Mouse (Mus musculus) spleen, postnatal 4 days (tissue): ENCODE measurements around the gene Rinl.
A peak's percentile ranks its signal among the peaks of the same experiment; 100 is the strongest.

Experiments used
- DNase-seq, 2 experiments: peaks; one replicate each; pipeline ENCODE4 v3.0.0; 2022; ENCODE audit warnings: low spot score in 2 of 2

Rinl gene

DNA sequence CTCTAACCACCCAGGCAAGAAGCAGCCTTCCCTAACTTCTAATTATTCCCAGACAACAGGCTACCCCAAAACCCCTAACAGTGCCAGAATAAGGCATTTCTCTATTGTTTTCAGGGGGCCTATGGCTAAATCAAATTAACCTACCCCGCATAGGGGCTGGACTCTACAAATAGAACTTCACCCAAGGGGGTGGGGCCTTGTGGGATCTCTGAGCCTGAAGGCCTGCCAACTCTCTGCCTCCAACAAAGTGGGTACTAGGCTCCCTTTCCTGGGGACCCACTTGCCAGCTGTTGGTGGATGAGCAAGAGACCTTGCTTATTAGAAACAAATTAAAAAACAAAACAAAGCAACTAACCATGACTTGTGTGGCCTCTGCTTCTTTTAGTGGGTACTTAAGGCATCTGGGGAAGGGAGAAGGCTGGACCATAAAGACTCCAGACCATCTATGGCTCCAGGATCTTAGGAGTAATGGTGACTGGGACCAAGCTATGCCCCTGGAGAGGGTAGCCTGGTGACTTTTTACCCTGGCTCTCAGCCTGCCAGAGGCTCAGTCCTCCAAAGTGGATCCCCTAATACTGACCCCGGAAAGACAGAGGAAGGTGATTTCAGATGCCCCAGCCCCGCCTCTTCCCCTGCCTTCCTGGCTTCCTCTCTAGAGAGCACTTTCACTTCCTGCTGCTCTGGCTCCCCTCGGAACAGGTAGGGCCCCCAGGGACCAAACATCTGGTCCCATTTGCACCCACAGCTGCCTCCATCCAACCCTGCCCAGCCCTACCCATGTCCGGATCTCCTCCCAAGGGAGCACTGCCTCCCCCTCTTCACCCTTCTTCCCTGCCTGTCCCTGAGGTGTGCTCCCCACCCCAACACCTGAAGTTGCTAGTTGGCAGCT lies at the start of gene Rinl:
Rinl (plus strand) TSS at position 663 of the 889 bp plus-strand sequence.
- DNase-seq = peak; percentile 71 to 82

DNA sequence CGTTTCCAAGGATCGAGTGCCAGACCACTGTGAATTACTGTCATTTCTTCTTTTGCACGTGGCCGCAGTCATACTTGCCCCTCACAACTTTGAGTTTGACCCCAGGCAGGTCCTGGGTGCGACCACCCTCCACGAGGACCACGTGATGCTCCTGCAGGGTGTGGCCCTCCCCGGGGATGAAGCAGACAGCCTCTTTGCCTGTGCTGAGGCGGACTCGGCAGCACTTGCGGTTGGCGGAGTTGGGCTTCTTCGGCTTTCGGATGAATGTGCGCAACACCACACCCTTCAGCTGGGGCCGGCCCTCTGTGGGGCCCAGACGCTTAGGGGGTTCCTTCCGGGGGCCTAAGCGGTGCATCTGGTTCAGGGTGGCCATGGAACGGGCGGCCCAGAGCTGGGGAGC lies 48.9 kb upstream of the Rinl start:
- no peak for DNase-seq

DNA sequence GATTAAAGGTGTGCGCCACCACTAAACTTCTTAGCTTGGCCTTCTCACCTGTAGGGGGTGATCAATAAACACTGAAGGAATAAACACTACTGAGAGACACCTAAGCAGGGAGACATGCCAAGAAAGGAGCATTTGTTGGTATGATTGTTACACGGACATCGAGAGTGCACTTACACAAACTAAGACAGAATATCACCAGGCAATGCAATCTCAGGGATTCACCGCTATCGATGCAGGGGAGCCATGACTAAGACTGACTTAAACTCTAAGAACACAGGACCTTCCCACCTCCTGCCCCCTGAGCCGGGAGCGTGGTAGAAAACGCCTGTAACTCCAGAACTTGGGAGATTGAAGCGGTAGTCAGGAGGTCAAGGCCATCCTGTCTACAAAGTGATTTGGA lies 47.8 kb upstream of the Rinl start:
- DNase-seq = no peak

DNA sequence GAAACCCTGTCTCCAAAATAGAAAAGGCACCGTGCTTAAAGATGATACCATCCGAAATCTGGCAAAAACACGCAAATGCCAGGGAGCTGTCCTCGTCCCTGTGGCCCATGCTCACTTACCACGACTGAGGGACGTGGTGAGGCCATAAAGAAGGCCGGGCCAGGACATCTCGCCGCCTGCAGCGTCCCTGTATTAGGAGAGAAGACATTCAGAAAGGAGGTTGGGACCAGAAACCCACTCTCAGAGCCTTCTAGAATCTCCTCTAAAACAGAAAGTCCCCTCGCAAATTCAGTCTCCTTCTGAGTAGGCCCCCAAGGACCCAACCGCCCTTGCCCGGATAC lies 47.4 kb upstream of the Rinl start:
- DNase-seq = no peak

DNA sequence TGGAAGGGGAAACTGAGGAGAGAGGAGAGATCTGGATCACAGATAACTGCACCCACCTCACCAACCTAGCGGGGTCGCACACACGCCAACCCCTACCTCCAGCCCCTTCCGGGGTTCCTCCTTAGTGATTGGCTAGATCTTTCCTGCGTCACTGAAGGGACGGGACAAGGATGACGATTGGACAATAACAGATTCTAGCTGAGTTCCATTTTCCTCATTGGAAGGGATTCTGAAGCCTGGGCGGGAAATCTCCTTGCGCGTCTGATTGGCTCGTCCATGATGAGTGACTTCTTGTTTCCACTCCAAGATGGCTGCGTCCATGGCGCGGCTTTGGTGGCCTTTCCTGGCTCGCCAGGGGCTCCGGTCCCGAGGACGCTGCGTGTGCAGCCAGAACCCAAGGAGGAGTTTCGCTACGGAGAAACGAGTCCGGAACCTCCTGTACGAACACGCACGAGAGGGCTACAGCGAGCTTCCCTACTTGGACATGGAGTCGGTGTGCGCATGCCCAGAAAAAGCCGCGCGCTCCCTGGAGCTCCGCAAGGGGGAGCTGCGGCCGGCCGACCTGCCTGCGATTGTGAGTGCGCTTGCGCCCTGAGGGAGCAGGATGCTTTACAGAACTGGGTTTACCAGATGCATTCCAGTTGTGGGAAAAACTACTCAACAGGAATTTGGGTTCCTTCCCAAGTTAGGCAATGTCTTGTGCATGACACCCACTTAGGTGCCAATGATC lies 46.9 kb upstream of the Rinl start, which contains the start of the genes Mrps12 and Sars2:
Mrps12 (minus strand) TSS at position 112 of the 730 bp plus-strand sequence.
Sars2 (plus strand) TSS at position 284 of the 730 bp plus-strand sequence.
- peak; percentile 92 to 98 for DNase-seq

DNA sequence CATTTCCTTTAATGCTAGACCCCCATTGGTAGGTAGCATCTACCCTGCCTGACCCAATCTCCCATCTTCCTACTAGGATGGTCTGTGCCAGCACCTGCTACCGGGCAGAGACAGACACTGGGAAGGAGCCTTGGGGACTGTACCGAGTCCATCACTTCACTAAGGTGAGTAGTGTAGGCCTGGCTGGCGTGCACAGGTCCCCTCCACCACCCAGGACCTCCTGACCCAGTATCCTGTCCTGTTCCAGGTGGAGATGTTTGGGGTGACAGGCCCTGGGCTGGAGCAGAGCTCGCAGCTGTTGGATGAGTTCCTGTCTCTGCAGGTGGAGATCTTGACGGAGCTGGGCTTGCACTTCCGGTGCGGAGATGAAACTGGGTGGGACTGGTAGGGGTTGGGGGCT lies 38.8 kb upstream of the Rinl start:
- DNase-seq = no peak

DNA sequence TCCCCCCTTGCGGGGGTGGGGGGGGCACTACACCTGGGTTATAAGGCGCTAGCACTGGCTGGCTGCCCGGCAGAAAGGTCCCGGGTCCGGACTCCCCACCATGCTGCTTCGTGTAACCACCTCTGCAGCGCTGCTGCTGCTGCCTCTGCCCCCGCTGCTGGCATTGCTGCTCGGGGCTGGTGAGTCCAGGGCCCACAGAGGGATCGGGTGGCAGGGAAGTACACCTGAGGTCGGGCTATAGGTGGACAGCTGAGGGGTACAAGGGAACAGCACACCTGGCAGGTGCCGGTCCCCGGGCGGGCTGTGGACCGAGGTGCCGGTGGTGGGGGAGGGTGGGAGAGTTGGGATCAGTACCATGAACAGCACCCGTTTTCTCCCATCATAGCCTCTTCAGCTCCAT lies 32.7 kb upstream of the Rinl start, which contains the start of gene Ccer2:
Ccer2 (plus strand) TSS at position 96 of the 400 bp plus-strand sequence.
- DNase-seq = no peak

DNA sequence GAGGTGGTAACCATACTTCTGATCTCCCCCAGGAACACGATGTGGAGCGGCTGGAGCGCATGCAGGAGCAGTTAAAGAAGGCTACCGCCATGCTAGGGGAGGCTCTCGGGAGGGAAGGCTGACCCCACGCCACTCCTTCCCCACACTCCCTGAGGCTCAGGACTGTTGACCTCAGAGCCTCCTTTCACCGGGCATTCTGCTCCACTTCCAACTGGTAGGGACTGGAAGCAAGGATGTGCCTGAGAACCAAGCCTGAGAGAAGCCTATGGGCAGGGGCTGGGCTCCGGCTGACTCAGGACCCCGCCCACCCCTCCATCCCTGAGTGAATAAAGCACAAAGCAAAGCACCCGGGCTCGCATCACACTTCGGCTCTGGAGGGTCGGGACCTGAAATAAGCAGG lies 30.1 kb upstream of the Rinl start:
- no peak for DNase-seq

DNA sequence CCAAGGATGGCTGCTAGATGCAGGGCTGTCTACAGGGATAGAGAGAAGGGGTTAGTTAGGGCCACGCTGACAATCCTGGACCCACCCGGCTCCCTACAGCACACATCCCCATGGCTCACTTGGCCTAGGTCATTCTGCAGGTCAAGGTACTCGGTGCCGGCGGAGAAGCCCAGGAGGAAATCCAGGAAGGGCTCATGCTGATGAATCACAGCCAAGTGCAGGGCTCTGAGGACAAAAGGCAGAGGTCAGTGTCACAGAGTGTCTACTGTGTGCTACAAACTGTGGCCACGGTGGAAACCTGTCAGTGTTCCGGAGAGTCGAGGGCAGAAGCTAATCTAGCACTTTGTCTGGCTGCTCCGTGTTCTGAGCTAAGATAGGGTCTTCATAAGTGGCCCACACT lies 26.9 kb upstream of the Rinl start:
- DNase-seq = no peak

DNA sequence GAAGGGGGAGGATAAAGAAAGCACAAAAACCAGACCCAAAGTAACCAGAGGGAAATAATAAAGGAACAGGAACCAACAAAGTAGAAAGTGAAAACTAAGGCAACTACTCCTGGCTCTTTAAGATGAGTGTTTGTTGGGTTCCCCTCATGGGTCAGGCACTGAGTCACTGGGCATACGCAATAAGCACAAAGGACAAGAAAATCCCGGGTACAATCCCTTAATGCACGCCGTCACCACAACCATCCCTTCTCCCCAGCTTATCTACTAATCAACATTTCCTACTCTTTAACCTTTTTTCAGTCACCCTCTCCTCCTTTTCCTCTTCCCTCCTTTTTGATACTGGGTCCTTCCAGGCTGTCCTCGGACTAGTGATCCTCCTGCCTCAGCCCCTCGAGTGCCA lies 23.6 kb upstream of the Rinl start:
- DNase-seq = no peak

DNA sequence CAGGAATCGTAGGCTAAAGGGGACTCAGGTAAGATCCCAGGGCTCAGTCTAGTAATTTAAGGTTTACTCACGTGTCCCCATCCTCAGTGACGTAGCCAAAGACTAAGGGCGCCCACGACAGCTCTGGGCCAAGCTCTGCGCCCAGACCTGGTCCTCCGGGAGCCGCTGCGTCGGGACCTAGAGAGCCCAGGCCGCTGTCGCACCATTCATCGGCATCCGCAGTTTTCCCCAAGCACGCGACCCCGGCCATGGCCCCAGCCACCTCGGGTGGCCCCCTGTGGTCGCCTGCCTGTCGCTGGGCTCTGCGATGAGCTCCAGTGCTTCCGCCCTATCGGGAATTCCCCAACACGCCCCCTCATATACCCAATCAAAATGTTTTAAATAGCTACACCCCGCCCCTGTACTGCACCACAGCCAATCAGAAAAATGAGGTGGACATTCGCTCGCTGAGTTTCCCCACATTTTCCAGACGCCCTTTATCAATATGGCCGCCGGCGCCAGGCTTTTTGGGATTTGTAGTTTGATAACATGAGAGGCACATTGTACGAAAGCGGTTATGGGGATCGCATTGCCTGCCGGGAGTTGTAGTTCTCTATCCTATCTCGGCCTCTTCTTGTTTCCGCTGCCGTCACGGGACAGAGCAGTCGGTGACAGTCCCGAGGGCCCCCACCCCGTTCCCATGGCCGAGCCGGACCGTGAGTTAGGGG lies 22.4 kb upstream of the Rinl start, which contains the start of gene Sirt2:
Sirt2 (plus strand) TSS at position 563 of the 707 bp plus-strand sequence.
- DNase-seq = peak; percentile 94 to 95

DNA sequence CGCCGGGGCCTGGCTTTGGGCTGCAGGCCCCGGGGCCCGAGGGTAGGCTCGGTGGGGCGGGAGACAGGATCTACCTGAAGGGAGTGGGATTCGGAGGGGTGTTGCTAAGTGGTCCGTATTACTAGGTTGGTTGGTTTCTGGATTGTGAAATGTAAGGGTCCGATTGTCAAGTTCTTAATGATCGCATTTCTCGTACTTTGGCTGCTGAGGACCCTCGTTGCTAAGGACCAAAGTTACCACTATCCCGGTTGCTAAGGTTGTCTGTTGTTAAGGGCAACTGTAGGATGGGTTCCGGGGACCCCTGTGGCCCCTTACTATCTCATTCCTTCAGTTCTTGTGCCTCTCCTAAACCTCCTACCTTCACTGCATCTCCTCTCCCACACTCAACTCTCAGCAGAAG lies 21.9 kb upstream of the Rinl start:
- no peak for DNase-seq

DNA sequence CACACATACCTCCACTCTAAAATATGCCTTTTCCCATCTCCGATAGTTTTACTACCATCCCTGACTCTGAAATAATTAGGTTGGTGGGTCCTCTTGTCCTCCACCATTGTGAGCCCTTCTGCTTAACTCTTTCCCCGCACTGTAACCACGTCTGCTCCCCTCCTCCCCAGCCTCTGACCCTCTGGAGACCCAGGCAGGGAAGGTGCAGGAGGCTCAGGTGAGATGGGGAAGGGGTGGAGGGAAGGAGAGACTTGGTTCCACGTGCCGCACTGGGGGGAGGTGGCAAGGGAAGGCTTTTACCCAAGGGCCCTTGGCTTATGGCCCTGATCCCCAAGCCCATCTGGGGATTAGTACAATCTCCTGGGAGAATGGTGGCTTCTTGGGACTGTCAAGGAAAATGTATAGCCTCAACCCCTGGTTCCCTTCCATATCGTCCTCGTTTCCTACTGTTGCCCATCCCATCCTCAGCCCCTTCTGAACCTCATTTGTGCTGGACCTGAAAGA lies 21.3 kb upstream of the Rinl start, which contains the start of gene Nfkbib:
Nfkbib (minus strand) TSS at position 51 of the 504 bp plus-strand sequence.
- no peak for DNase-seq

DNA sequence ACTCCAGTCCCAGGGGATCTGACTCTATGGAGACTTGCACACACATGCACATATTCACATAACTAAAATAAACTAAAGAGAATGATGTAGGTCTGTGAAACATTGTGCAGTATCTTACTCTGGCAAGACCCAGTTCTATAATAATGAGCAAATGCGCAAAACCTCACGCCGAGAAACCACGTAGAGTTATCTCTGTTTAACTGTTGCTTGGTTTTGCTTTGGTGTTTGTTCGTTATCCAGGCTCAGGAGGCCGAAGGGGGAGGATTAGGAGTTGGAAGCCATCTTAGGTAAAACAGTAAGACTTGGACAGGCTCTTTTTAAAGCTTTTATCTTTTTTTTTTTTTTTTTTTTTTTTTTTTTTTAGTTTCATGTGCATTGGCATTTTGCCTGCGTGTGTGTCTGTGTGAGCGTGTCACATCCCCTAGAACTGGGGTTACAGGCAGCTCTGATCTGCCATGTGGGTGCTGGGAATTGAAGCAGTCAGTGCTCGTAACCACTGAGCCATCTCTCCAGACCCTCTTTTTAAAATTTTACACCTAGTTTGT lies 19.3 kb upstream of the Rinl start:
- DNase-seq = no peak

DNA sequence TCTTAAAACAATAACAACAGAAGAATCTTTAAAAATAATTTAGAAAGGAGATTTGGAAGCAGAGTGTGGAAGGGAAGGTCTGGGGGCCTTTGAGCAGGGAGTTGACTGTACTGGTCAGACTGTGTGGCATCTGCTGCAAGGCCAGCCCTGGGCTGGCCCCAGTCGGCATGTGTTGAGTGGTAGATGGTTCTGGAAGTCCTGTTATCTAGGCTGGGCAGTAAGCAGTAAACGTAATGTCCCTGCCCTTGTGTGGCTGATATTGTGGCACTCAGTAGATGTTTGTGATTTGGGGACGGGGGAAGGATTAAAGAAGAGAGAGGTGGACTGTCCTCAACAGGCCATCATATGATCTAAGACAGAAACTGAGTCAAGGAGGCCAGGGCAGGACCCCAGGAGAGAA lies 18.5 kb upstream of the Rinl start:
- DNase-seq = peak in 1 of 2 experiments; percentile 33

DNA sequence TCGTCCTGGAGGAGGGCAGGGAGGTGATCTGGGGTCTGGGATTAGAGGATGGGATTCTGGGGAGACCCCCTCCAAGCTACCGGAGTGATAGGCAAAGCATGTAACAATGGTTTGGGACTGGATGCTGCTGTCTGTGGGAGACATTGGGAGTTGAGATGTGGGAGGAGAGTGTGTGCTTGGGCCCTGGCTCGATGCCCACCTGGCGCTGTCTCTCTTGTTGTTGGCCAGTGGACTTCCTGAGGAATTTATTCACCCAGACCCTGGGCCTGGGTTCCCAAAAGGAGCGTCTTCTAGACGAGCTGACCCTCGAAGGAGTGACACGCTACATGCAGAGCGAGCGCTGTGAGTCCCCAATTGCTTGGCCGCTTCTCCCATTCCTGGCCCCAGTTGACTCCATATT lies 16.9 kb upstream of the Rinl start:
- no peak for DNase-seq

DNA sequence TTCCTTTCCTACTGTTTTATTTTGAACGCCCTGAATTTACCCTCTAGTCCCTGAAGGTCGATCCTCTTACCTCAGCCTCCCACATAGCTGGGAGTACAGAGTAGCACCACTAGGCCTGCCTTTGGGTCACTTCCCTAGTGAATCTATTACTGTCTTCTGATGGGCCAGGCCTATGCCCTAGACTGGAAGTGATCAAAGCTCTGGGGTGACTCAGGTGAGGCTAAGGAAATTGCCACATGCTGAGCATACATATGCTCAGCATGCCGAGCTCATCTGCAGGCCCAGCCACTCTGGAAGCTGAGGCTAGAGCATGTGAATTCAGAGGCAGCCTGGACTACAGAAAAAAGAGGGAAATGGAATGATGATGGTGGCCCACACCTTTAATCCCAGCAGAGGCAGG lies 15.6 kb upstream of the Rinl start:
- no peak for DNase-seq

DNA sequence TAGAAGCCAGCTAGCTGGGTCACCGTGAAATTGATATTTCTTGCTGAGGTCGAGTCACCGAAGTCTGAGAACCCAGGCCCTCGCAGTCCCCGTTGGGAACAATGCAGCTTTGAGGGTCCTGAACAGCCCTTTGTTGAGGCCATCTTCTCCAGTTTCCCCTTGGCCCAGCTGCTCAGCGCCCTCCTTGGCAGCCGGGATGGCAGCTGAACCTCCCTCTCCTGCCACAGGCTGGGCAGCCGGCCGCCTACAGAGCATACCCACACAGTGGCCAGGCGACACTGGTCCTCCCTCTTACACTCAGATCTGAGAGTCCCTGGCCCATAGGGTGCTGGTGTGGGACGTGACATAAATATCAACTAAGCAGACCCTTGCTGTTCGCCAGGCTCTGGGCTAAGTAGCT lies 14.6 kb upstream of the Rinl start:
- no peak for DNase-seq

DNA sequence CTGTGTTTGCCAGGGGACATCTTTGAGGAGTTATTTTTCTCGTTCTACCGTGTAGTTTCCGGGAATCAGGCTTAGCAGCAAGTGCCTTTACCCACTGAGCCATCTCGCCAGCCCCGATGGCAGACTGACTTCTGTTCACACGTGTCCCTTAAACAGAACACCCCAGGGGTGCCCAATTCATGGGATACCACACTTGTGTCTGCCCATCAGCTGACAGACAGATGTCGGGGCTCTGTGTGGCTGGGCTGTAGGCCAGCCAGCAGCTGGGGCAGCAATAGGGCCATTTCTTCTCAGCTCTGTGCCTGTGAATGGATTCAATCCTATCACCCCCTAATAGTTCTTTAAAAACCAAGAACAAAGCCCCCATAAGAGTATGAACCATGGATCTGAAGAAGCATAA lies 13.6 kb upstream of the Rinl start:
- no peak for DNase-seq

DNA sequence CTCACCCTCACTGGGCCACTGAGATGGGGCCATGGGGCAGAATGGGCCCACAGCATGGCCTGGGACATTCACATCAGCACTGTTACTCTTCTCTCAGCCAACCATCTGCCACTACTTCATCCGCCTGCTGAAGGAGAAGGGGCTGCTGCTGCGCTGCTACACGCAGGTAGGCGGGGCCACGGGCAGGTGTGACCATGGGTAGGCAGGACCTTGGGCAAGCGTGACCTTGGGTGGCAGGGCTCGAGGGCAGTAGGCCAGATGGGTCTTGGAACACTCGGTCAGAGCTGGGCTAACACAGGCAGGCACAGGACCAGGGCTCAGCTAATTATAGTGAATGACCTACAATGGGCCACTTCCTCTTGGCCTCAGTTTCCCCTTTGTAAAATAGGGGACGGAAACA lies 9.9 kb upstream of the Rinl start:
- no peak for DNase-seq

DNA sequence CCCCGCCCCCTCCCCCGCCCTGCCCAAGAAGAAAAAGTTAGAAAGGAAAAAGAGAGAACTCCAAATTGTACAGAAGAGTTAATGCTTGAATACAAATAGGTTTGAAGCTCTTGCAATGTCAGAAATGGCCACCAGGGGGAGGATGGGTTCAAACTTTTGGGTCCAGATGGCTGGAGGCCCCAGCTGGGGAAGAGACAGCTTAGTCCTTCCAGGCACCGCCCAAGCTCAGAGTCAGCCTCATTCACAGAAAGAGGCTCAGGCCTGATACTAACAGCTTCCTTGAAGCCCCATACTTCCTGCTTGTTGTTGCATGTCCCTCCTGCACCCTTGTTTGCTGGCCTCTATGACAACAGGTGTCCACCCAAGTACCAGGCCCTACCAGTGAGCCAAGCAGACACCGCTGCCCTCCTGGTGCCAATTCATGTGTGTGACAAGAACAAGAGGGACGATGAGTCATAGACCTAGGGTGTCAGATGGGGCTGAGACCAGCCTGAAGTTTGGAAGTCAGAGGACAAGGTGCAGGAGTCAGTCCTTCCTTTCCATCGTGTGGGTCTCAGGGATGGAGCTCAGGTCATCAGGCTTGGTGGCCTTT lies 8.6 kb upstream of the Rinl start:
- peak; percentile 90 to 97 for DNase-seq
